Mouse (Mus musculus): Measurements from ENCODE around the gene Grap.

- no peak for TF ChIP-seq FOSL1 (IDR thresholded peaks at IDR 0.05; ENCODE audit: insufficient read depth, low read length, poor library complexity, severe bottlenecking)
- no peak for TF ChIP-seq CTCF (IDR thresholded peaks at IDR 0.05; ENCODE audit: control insufficient read depth, insufficient read depth, insufficient read length)
- TF ChIP-seq MYOG (IDR thresholded peaks at IDR 0.05; ENCODE audit: control insufficient read depth, extremely low read depth, insufficient read length), result no peak
- TF ChIP-seq USF1 (IDR thresholded peaks at IDR 0.05; ENCODE audit: low read depth), result no peak
- TF ChIP-seq MAX (IDR thresholded peaks at IDR 0.05), result no peak
- no peak for TF ChIP-seq MYOD1 (IDR thresholded peaks at IDR 0.05; ENCODE audit: control insufficient read depth, insufficient read length, low read depth)
Measured at GRCm38 (mm10) chr11:61677709-61678108, 24.6 kb downstream of the Grap start.
